ENCODE assay signal across 8 mouse cellular contexts in genomic region chr11:92889693-92890454, GRCm38 (mm10).
A peak's percentile ranks its signal among the peaks of the same experiment; 100 is the strongest.
DNase-seq lines count a peak whose midpoint lies in the region; ATAC-seq lines count a peak whose summit lies in the region.

No protein-coding gene starts in this region.

- intact Hi-C loops in heart, postnatal 36 days (cut with DNase I) = no loop called here

- ATAC-seq in cerebellum, adult (ENCODE audit: insufficient number of reproducible peaks, low FRiP score, low TSS enrichment) = no peak
- peak; percentile 90 for ATAC-seq in megakaryocyte progenitor cell, adult 5-6 weeks (replicated peaks; ENCODE audit: poor library complexity)

- peak; percentile 13 to 23 for DNase-seq in cerebellum, adult 18-20 months
- peak; percentile 73 for DNase-seq in ZHBTc4 (ENCODE audit: low read depth, low spot score)
- DNase-seq in embryo, embryonic 10 days (ENCODE audit: low spot score) = peak; percentile 77
- DNase-seq in heart, postnatal 36 days = peak; percentile 6 to 9
- peak; percentile 35 to 52 for DNase-seq in layer of hippocampus, postnatal 10 days (ENCODE audit: low spot score in 2 of 2)
- peak; percentile 12 for DNase-seq in yolk sac, embryonic 10.5 days (ENCODE audit: low spot score)

Comparison
In these comparisons a context has a peak if more than half of its experiments do, and no peak if none do; other contexts are left out.
1. DNase-seq: peak in every context shown above with its lines; median percentile 77 in embryo, embryonic 10 days; 73 in ZHBTc4; 44 in layer of hippocampus, postnatal 10 days; 18 in cerebellum, adult 18-20 months; 12 in yolk sac, embryonic 10.5 days; 8 in heart, postnatal 36 days.